Mouse (Mus musculus) mouse embryonic stem cell (cell line): Measurements from ENCODE around the gene RPS10-NUDT3.

Experiments
- in situ Hi-C, 2 experiments: fragments of 300-500 bp; cut with MboI; formaldehyde crosslinking; loops; 1 replicate in 1 of 2; 3 replicates in 1 of 2; pipeline ENCODE4 v1.14.3; 2019 to 2020; ENCODE audit warnings: low sequenced_read_pairs in 2 of 2, low pct_unique_long_range_greater_than_20kb in 1 of 2, mixed read lengths in 1 of 2; ENCODE audit not compliant: unreplicated experiment in 1 of 2

Gene RPS10-NUDT3

GRCm38 (mm10) chr17:27621705-27622531 lies 13.1 kb downstream of the RPS10-NUDT3 start:
- in situ Hi-C loops = no loop called here

GRCm38 (mm10) chr17:27621161-27621560 lies 13.9 kb downstream of the RPS10-NUDT3 start:
- in situ Hi-C loops = no loop called here

- in situ Hi-C loops = no loop called here
These were observed 19.6 kb downstream of the RPS10-NUDT3 start for GRCm38 (mm10) chr17:27615388-27615787.

GRCm38 (mm10) chr17:27613016-27613415 lies 22.0 kb downstream of the RPS10-NUDT3 start:
- in situ Hi-C loops = no loop called here

GRCm38 (mm10) chr17:27611994-27612393 lies 23.0 kb downstream of the RPS10-NUDT3 start:
- in situ Hi-C loops = no loop called here

GRCm38 (mm10) chr17:27611519-27611884 lies 23.5 kb downstream of the RPS10-NUDT3 start:
- in situ Hi-C loops = no loop called here

GRCm38 (mm10) chr17:27610679-27611518 lies 24.1 kb downstream of the RPS10-NUDT3 start:
- in situ Hi-C loops = no loop called here

- in situ Hi-C loops = no loop called here
These were observed 25.4 kb downstream of the RPS10-NUDT3 start for GRCm38 (mm10) chr17:27609576-27609975.

GRCm38 (mm10) chr17:27603522-27604234 lies 31.3 kb downstream of the RPS10-NUDT3 start:
- in situ Hi-C loops = no loop called here

GRCm38 (mm10) chr17:27603036-27603435 lies 32.0 kb downstream of the RPS10-NUDT3 start:
- in situ Hi-C loops = no loop called here

- in situ Hi-C loops = no loop called here
These were observed 34.2 kb downstream of the RPS10-NUDT3 start for GRCm38 (mm10) chr17:27600869-27601268.

- in situ Hi-C loops = no loop called here
These were observed 34.7 kb downstream of the RPS10-NUDT3 start for GRCm38 (mm10) chr17:27600286-27600685.

GRCm38 (mm10) chr17:27596376-27597190 lies 38.4 kb downstream of the RPS10-NUDT3 start:
- in situ Hi-C loops = no loop called here

GRCm38 (mm10) chr17:27595659-27596375 lies 39.2 kb downstream of the RPS10-NUDT3 start:
- in situ Hi-C loops = no loop called here

- in situ Hi-C loops = no loop called here
These were observed 42.5 kb downstream of the RPS10-NUDT3 start for GRCm38 (mm10) chr17:27592565-27592910.

GRCm38 (mm10) chr17:27591826-27592564 lies 43.0 kb downstream of the RPS10-NUDT3 start:
- in situ Hi-C loops = no loop called here

- in situ Hi-C loops = no loop called here
These were observed 46.8 kb downstream of the RPS10-NUDT3 start for GRCm38 (mm10) chr17:27588231-27588630.
